In the genomic region with DNA sequence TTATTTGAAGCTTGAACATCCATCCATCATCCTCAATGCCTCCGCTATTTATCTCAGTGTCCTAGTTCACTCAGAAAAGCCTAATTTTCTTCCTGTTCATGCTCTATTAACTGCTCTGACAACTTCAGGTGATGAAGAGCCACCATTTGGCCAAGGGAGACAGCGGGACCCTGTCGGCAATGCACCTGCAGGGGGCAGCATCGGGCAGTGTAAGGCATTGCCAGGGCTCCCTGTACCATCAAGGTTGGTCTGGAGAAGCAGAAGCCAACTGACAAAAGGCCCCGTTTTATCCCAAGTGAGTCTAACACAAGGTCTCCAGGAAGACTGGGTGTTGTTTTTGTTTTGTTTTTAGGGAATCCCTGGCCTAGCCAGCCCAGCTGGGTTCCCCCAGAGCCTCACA, we compare ENCODE assay signal across 8 mouse cellular contexts. TPM values are rescaled to one million over a fixed set of nuclear protein-coding genes. Genes with fewer than 3 reads are reported as not detected.
A peak's percentile ranks its signal among the peaks of the same experiment; 100 is the strongest.
DNase-seq lines count a peak whose midpoint lies in the region; ATAC-seq and TF ChIP-seq lines count a peak whose summit lies in the region.

No protein-coding gene starts in this region.

- peak; percentile 98 for TF ChIP-seq RAD21 in MEL (IDR thresholded peaks at IDR 0.05; ENCODE audit: low read depth, low read length)

- TF ChIP-seq CTCF in MEL (IDR thresholded peaks at IDR 0.05 in 2 of 3, conservative IDR thresholded peaks at IDR 0.05 in 1 of 3; ENCODE audit: control insufficient read depth in 1 of 3, insufficient read depth in 1 of 3, low read depth in 2 of 3, low read length in 3 of 3, poor library complexity in 1 of 3, severe bottlenecking in 1 of 3): peak; percentile 82 to 98 (median 98)

- H3K9ac ChIP-seq in MEL (ENCODE audit: control insufficient read depth, low read depth, low read length, poor library complexity, severe bottlenecking): no peak overlapping the region
- H3K9ac ChIP-seq in hindbrain, embryonic 12.5 days: no peak overlapping the region

- ATAC-seq in hindbrain, embryonic 12.5 days (ENCODE audit: low FRiP score): peak; percentile 72

- DNase-seq in MEL (ENCODE audit: low read depth, low spot score): peak; percentile 85
- peak; percentile 95 for DNase-seq in cerebellum, adult 9-10 months
- peak; percentile 77 to 98 for DNase-seq in frontal cortex, adult 2 months (ENCODE audit: extremely low spot score in 1 of 2, low spot score in 1 of 2)
- DNase-seq in layer of hippocampus, postnatal 10 days (ENCODE audit: low spot score in 2 of 2): peak; percentile 95 to 96
- DNase-seq in lung, postnatal 14 days: peak; percentile 99
- DNase-seq in ovary, postnatal 36 days (ENCODE audit: low spot score): peak; percentile 92
- DNase-seq in thymus, postnatal 25 days: peak; percentile 95

- no peak for TF ChIP-seq EP300 in MEL (IDR thresholded peaks at IDR 0.05; ENCODE audit: low read depth in 1 of 2, low read length in 2 of 2)

- WGBS in hindbrain, embryonic 12.5 days: 3% methylated on average over 5 of the region's 5 CpGs

- no peak for TF ChIP-seq POLR2A in MEL (IDR thresholded peaks at IDR 0.05; ENCODE audit: control insufficient read depth in 1 of 2, insufficient read depth in 1 of 2, low read depth in 1 of 2, low read length in 2 of 2, poor library complexity in 1 of 2)

- no peak overlapping the region for H3K4me2 ChIP-seq in hindbrain, embryonic 12.5 days (replicated peaks)

- no peaks in the 10 kb centered on the region for H3K79me2 ChIP-seq in MEL (ENCODE audit: control insufficient read depth, insufficient read depth, low read length, poor library complexity)

- H3K4me1 ChIP-seq in MEL (ENCODE audit: control insufficient read depth in 1 of 2, insufficient read depth in 2 of 2, low read length in 2 of 2): peaks cover 0 to 17% of the 10 kb centered on the region in 2 experiments; a peak in 1 of 4 replicates
- peaks cover 43% of the 10 kb centered on the region for H3K4me1 ChIP-seq in hindbrain, embryonic 12.5 days

- H3K27ac ChIP-seq in MEL (ENCODE audit: control insufficient read depth, low read depth, low read length): no peak overlapping the region
- H3K27ac ChIP-seq in hindbrain, embryonic 12.5 days: peak overlapping the region; percentile 12; the same call in 1 of the 2 replicates

- H3K9me3 ChIP-seq in MEL (replicated peaks; ENCODE audit: insufficient read depth, low read length): no peaks in the 10 kb centered on the region
- H3K9me3 ChIP-seq in hindbrain, embryonic 12.5 days (replicated peaks): no peaks in the 10 kb centered on the region

- H3K36me3 ChIP-seq in MEL (ENCODE audit: control insufficient read depth in 1 of 2, insufficient read depth in 2 of 2, low read length in 2 of 2): peaks cover 0 to 9% of the 10 kb centered on the region in 2 experiments; a peak in 2 of 4 replicates
- no peaks in the 10 kb centered on the region for H3K36me3 ChIP-seq in hindbrain, embryonic 12.5 days

- no peaks in the 10 kb centered on the region for H3K27me3 ChIP-seq in MEL (ENCODE audit: control insufficient read depth in 1 of 2, insufficient read depth in 2 of 2, low read length in 2 of 2)
- H3K27me3 ChIP-seq in hindbrain, embryonic 12.5 days: no peaks in the 10 kb centered on the region

- no peak overlapping the region for H3K4me3 ChIP-seq in MEL (ENCODE audit: control insufficient read depth in 1 of 2, insufficient read depth in 1 of 2, low read depth in 2 of 2, low read length in 2 of 2)
- no peak overlapping the region for H3K4me3 ChIP-seq in hindbrain, embryonic 12.5 days

TF ChIP-seq in MEL, 35 proteins besides CTCF, POLR2A, EP300 and RAD21:
- TF ChIP-seq NRF1 (IDR thresholded peaks at IDR 0.05; ENCODE audit: insufficient read depth, low read depth, low read length, poor library complexity, severe bottlenecking) (peak; percentile 16; the same call in 1 of the 2 replicates), HCFC1 (IDR thresholded peaks at IDR 0.05; ENCODE audit: low read depth, low read length) (no peak), SMC3 (IDR thresholded peaks at IDR 0.05; ENCODE audit: low read depth, low read length) (peak; percentile 98), CHD2 (IDR thresholded peaks at IDR 0.05; ENCODE audit: low read length) (no peak), ZC3H11A (IDR thresholded peaks at IDR 0.05; ENCODE audit: low read depth, low read length) (peak; percentile 99)

RNA-seq across cellular contexts. Expression of gene Ier5, which starts 50.5 kb away (rescaled TPM):
- 7.2 and 7.5 TPM in 2 replicates for total RNA-seq in MEL (2012; rRNA removed)
- polyA plus RNA-seq in MEL (2012; ENCODE audit: insufficient read depth in 1 of 2, insufficient read length in 2 of 2, low read depth in 1 of 2, low replicate concordance in 2 of 2, missing spikeins in 1 of 2): 1 to 10 TPM in 1 of 2 experiments, not detected in 1; 7.4 TPM
- polyA plus RNA-seq in frontal cortex, adult 2 months (2012; rRNA removed): 33.2 and 37.6 TPM in 2 replicates
- polyA plus RNA-seq in hindbrain, embryonic 12.5 days (2016; fragmentation: Nextera tagmentation; extraction: Ambion mirVana): 16.5 and 17.7 TPM in 2 replicates
- total RNA-seq in layer of hippocampus, postnatal 10 days (2021): 10 to 100 TPM; 16.5 to 21.5 TPM
